ENCODE assay signal across 7 mouse cellular contexts in the genomic region with DNA sequence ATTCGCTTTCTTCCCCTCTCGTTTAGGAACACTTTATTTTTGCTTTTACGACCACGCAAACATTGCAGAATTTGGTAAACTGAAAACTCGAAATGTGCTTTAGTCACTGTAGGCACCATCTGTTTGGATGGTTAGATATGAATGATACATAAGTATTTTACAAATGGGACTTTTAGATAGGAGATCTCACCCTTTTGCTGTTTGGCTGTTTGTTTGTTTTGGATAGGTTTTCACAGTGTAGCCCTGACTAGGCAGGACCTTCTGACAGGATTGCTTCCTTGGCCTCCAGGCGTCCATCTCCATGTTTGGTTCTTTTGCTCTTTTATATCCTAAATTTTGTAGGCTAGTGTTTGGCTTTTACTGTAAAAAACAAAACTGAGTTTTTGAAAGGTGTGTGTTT. TPM values are rescaled to one million over a fixed set of nuclear protein-coding genes. Genes with fewer than 3 reads are reported as not detected.
A peak's percentile ranks its signal among the peaks of the same experiment; 100 is the strongest.
DNase-seq lines count a peak whose midpoint lies in the region; ATAC-seq and TF ChIP-seq lines count a peak whose summit lies in the region.

No protein-coding gene starts in this region.

- no peak for TF ChIP-seq EP300 in lung, postnatal 0 days (IDR thresholded peaks at IDR 0.05)

- no peaks in the 10 kb centered on the region for H3K27me3 ChIP-seq in lung, postnatal 0 days (replicated peaks; ENCODE audit: insufficient read depth, low read length)
- no peaks in the 10 kb centered on the region for H3K27me3 ChIP-seq in embryonic facial prominence, embryonic 13.5 days
- no peaks in the 10 kb centered on the region for H3K27me3 ChIP-seq in limb, embryonic 11.5 days (ENCODE audit: control insufficient read depth, insufficient read depth, low read length)
- H3K27me3 ChIP-seq in stomach, embryonic 14.5 days (ENCODE audit: control insufficient read depth, insufficient read depth, low read length), result no peaks in the 10 kb centered on the region

- no peaks in the 10 kb centered on the region for H3K9me3 ChIP-seq in lung, postnatal 0 days (ENCODE audit: low read length)
- H3K9me3 ChIP-seq in embryonic facial prominence, embryonic 13.5 days, result no peaks in the 10 kb centered on the region
- H3K9me3 ChIP-seq in limb, embryonic 11.5 days (ENCODE audit: control insufficient read depth, low read length), result no peaks in the 10 kb centered on the region
- H3K9me3 ChIP-seq in stomach, embryonic 14.5 days (ENCODE audit: control insufficient read depth, low read depth, low read length), result no peaks in the 10 kb centered on the region

- DNase-seq in lung, postnatal 0 days (ENCODE audit: low spot score), result peak; percentile 25
- no peak for DNase-seq in lung, postnatal 10 days
- peak; percentile 20 for DNase-seq in limb, embryonic 11.5 days (ENCODE audit: low spot score)
- DNase-seq in urinary bladder, postnatal 25 days (ENCODE audit: low spot score), result no peak
- no peak for DNase-seq in cerebellum, adult 11-12 months

- no peak for TF ChIP-seq CTCF in lung, postnatal 0 days (IDR thresholded peaks at IDR 0.05)

- under 1% methylated on average over 6 of the region's 6 CpGs for WGBS in lung, postnatal 0 days
- WGBS in embryonic facial prominence, embryonic 13.5 days, result under 1% methylated on average over 6 of the region's 6 CpGs
- 1% methylated on average over 6 of the region's 6 CpGs for WGBS in limb, embryonic 11.5 days
- 0% methylated on average over 6 of the region's 6 CpGs for WGBS in stomach, embryonic 14.5 days

- H3K4me3 ChIP-seq in lung, postnatal 0 days (ENCODE audit: low read depth, low read length), result peak overlapping the region; percentile 94
- peak overlapping the region; percentile 95 for H3K4me3 ChIP-seq in embryonic facial prominence, embryonic 13.5 days
- H3K4me3 ChIP-seq in limb, embryonic 11.5 days (ENCODE audit: low read depth, low read length), result peak overlapping the region; percentile 90
- H3K4me3 ChIP-seq in stomach, embryonic 14.5 days (ENCODE audit: low read depth, low read length), result peak overlapping the region; percentile 92

- no peak for ATAC-seq in lung, postnatal 0 days
- ATAC-seq in embryonic facial prominence, embryonic 13.5 days (ENCODE audit: insufficient number of reproducible peaks, insufficient read depth, low FRiP score, low TSS enrichment, low read depth), result no peak
- no peak for ATAC-seq in limb, embryonic 11.5 days (ENCODE audit: insufficient number of reproducible peaks, low FRiP score, low TSS enrichment, low read depth)
- ATAC-seq in stomach, embryonic 14.5 days (ENCODE audit: insufficient number of reproducible peaks, insufficient read depth, low FRiP score, low read depth), result no peak

- peak overlapping the region; percentile 93 for H3K9ac ChIP-seq in lung, postnatal 0 days (replicated peaks; ENCODE audit: low read depth)
- H3K9ac ChIP-seq in embryonic facial prominence, embryonic 13.5 days, result peak overlapping the region; percentile 94
- H3K9ac ChIP-seq in limb, embryonic 11.5 days (ENCODE audit: low read length), result peak overlapping the region; percentile 93
- H3K9ac ChIP-seq in stomach, embryonic 14.5 days (replicated peaks; ENCODE audit: low read depth, low read length), result peak overlapping the region; percentile 84

- H3K27ac ChIP-seq in lung, postnatal 0 days (ENCODE audit: low read length), result peak overlapping the region; percentile 93
- peak overlapping the region; percentile 91 for H3K27ac ChIP-seq in embryonic facial prominence, embryonic 13.5 days
- H3K27ac ChIP-seq in limb, embryonic 11.5 days (replicated peaks; ENCODE audit: low read depth, low read length), result no peak overlapping the region
- H3K27ac ChIP-seq in stomach, embryonic 14.5 days (ENCODE audit: low read length), result peak overlapping the region; percentile 90; the same call in 1 of the 2 replicates

- no peaks in the 10 kb centered on the region for H3K36me3 ChIP-seq in lung, postnatal 0 days (ENCODE audit: insufficient read depth, low read length)
- H3K36me3 ChIP-seq in embryonic facial prominence, embryonic 13.5 days, result no peaks in the 10 kb centered on the region
- no peaks in the 10 kb centered on the region for H3K36me3 ChIP-seq in limb, embryonic 11.5 days (ENCODE audit: control insufficient read depth, insufficient read depth, low read length)
- no peaks in the 10 kb centered on the region for H3K36me3 ChIP-seq in stomach, embryonic 14.5 days (ENCODE audit: control insufficient read depth, insufficient read depth, low read length)

- peak overlapping the region; percentile 55 for H3K4me2 ChIP-seq in lung, postnatal 0 days (replicated peaks; ENCODE audit: low read depth, low read length)
- peak overlapping the region; percentile 76 for H3K4me2 ChIP-seq in embryonic facial prominence, embryonic 13.5 days
- peak overlapping the region; percentile 59 for H3K4me2 ChIP-seq in limb, embryonic 11.5 days (ENCODE audit: low read depth, severe bottlenecking)
- H3K4me2 ChIP-seq in stomach, embryonic 14.5 days (replicated peaks; ENCODE audit: low read depth, low read length), result peak overlapping the region; percentile 66

- 0 out of 2 replicates have a peak, but pooled peaks cover 2% of the 10 kb centered on the region for H3K4me1 ChIP-seq in lung, postnatal 0 days (ENCODE audit: insufficient read depth, low read depth, low read length)
- H3K4me1 ChIP-seq in embryonic facial prominence, embryonic 13.5 days, result peaks cover 21% of the 10 kb centered on the region
- H3K4me1 ChIP-seq in limb, embryonic 11.5 days (ENCODE audit: control insufficient read depth, insufficient read depth, low read length), result peaks cover 4% of the 10 kb centered on the region
- H3K4me1 ChIP-seq in stomach, embryonic 14.5 days (ENCODE audit: control insufficient read depth, insufficient read depth, low read length), result peaks cover 7% of the 10 kb centered on the region; the same call in 1 of the 2 replicates

RNA-seq across cellular contexts. Expression of gene Cstf3, which starts 0.8 kb away (rescaled TPM):
- polyA plus RNA-seq in lung, postnatal 0 days (2015; fragmentation: Nextera tagmentation; extraction: Ambion mirVana), result 31.5 and 33.7 TPM in 2 replicates
- 88.2 and 94.8 TPM in 2 replicates for polyA plus RNA-seq in embryonic facial prominence, embryonic 13.5 days (2015; fragmentation: Nextera tagmentation; extraction: Ambion mirVana)
- 87.9 and 91.1 TPM in 2 replicates for polyA plus RNA-seq in limb, embryonic 11.5 days (2014; fragmentation: Nextera tagmentation; extraction: Ambion mirVana)
- 71.1 and 73.9 TPM in 2 replicates for polyA plus RNA-seq in stomach, embryonic 14.5 days (2014; fragmentation: Nextera tagmentation; extraction: Ambion mirVana)

Comparison
In these comparisons a context has a peak if more than half of its experiments do, and no peak if none do; other contexts are left out.
1. DNase-seq: peak in lung, postnatal 0 days (single experiment) and limb, embryonic 11.5 days (single experiment); none in lung, postnatal 10 days (single experiment), urinary bladder, postnatal 25 days (single experiment) and cerebellum, adult 11-12 months (single experiment).
2. Peak in every context shown above with its lines, with median percentiles within 50 percentile points of each other: H3K4me2 ChIP-seq, H3K4me3 ChIP-seq and H3K9ac ChIP-seq.